ENCODE assay signal across 24 mouse cellular contexts in genomic region chr12:56470932-56471500, GRCm38 (mm10).
"Had no signal": no experiment of that assay in that cellular context is flagged by ENCODE, and none has a peak within 500 bp of the region (broad histone marks: within the 10 kb centered on the region; RNA-seq: fewer than 3 reads in every experiment).

No protein-coding gene starts in this region.

- H3K36me3 ChIP-seq: kidney, embryonic 15.5 days; limb, embryonic 12.5 days; limb, embryonic 15.5 days; liver, embryonic 15.5 days; lung, embryonic 15.5 days; neural tube, embryonic 13.5 days; stomach, embryonic 15.5 days had no signal

- H3K4me2 ChIP-seq: kidney, embryonic 15.5 days; limb, embryonic 12.5 days; limb, embryonic 15.5 days; liver, embryonic 11.5 days; liver, embryonic 15.5 days; lung, embryonic 15.5 days; midbrain, embryonic 11.5 days; neural tube, embryonic 13.5 days; stomach, embryonic 15.5 days had no signal

- H3K4me1 ChIP-seq: kidney, embryonic 15.5 days; limb, embryonic 12.5 days; limb, embryonic 15.5 days; liver, embryonic 15.5 days; lung, embryonic 15.5 days; stomach, embryonic 15.5 days had no signal

- H3K27ac ChIP-seq: kidney, embryonic 15.5 days; limb, embryonic 12.5 days; limb, embryonic 15.5 days; liver, embryonic 15.5 days; lung, embryonic 15.5 days; neural tube, embryonic 13.5 days; stomach, embryonic 15.5 days had no signal

- ATAC-seq: midbrain, embryonic 16.5 days had no signal

- H3K9ac ChIP-seq: kidney, embryonic 15.5 days; limb, embryonic 12.5 days; limb, embryonic 15.5 days; liver, embryonic 15.5 days; lung, embryonic 15.5 days; neural tube, embryonic 13.5 days; stomach, embryonic 15.5 days had no signal

- H3K9me3 ChIP-seq: kidney, embryonic 15.5 days; limb, embryonic 12.5 days; limb, embryonic 15.5 days; liver, embryonic 15.5 days; lung, embryonic 15.5 days; neural tube, embryonic 13.5 days; stomach, embryonic 15.5 days had no signal

- DNase-seq: kidney, adult 11 months; kidney, adult 8-10 months; kidney, postnatal 10 days; kidney, postnatal 36 days; layer of hippocampus, postnatal 36 days; left cerebral cortex, postnatal 4 days; lung, adult 18-20 months; lung, postnatal 10 days; lung, postnatal 36 days; right cerebral cortex, adult 18-20 months; right cerebral cortex, postnatal 14 days; right cerebral cortex, postnatal 4 days; thymus, postnatal 25 days had no signal

- H3K4me3 ChIP-seq: kidney, embryonic 15.5 days; limb, embryonic 12.5 days; limb, embryonic 15.5 days; liver, embryonic 15.5 days; lung, embryonic 15.5 days; myocyte; neural tube, embryonic 13.5 days; stomach, embryonic 15.5 days had no signal

- H3K27me3 ChIP-seq: kidney, embryonic 15.5 days; limb, embryonic 15.5 days; liver, embryonic 15.5 days; lung, embryonic 15.5 days; stomach, embryonic 15.5 days had no signal
